Mouse (Mus musculus): ENCODE results near the gene Dab2.

Dab2 gene

DNA sequence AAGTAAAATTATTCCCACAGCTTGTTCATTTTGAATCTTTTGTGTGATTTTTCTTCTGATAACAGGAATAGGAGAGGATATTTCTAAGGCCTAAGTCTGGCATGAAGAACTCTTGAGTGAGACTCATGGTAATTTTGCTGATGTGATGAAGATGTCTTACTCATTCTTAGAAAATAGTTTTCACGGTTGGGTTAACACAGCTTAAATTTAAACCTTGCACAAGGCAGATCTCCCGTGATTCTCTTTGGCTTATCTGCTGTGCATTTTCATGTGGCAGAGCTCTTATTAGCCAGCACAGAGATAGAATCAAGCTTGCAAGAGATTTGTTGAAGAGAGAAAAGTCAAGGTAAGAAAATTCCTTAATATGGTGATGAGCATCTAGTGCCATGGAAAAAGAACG lies at the start of gene Dab2:
Dab2 (plus strand) TSS at position 235 of the 400 bp plus-strand sequence.
- no peak for DNase-seq

DNA sequence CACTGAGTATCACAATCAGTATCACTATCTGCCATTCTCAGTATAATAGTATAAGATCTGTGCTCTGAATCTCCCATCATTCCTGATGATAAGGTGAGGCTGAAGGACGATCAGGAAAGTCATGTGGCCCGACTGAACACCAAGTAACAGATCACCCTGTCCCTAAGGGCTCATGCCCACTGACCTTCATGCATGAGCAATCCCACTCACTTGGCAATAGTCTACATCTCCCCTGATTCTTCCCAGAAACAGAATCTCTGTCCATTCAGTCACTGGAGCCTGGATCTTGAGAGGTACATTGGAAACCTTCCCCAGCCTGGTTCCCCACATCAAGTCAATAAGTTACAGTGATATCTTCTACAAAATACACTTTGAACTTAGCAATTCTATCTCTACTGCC lies 46.1 kb upstream of the Dab2 start:
- no peak for DNase-seq

DNA sequence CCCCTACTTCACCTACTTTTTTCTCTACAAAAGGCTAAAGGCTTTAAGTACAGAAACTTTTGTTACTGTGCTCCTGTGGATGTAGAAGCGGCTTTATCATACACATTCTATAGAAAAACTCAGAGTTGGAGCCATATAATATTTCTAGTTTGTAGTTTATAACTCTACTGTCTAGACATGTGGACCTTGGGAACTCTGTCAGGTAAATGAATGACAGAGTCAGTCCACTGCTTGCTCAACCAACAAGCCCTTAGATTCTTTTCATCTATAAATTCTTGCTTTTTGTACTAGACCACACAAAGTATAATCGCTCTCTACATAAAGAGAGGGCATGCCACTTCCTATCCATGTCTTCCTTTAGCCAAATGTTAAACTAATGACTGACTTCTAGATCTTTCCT lies 45.2 kb upstream of the Dab2 start:
- DNase-seq, result no peak

DNA sequence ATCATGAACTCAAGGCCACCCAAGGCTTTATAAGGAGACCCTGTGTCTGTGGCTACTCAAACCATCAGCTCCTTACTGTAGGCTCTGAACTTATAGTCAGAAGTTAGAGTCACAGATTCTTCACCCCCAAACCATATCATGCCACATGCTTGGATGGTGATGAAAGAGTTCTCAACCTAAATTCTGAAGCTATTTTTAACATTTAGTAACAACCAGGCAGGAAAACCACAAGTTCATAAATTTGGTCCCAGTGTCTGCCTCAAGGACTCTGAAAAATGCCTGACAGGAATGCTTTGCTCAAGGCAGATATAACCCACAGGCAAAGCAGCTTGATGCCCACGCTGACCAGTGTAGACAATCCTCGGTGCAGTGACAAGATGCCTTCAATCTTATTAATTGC lies 42.5 kb upstream of the Dab2 start:
- no peak for DNase-seq

DNA sequence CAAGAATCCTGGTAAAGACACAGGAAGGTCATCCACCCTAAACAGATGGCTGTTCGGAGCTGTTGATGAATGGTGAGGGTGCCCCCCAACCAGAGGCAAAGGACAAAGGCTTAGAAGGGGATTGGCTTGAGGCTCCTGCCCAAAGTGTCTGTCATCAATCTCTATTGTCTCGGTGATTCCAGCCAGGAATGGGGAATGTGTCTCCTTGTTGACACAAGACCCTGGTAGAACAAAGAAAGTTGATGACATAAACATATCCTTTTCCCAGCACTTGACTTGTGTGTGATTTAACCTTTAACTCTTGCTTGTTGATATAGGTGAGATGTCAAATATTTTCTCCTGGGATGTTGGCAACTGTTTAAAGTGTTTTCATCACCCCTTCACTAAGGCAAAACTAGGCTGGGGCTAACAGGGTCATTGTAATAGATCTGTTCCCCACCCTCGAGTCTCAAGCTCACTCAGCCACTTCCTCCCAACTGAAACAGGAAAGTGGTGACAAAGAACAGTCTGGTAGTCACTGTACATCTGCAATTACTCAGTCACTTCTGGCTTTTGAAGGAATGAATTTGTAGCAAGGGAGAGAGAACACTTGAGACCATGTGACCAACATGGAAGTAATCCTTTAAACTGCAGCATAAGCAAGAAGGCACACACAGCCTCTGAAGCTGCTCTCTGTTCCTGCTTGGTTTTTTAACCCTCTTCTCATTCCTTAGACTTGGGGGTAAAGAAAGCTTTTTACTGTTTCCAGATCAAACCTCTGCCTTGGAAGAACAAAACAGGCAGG lies 39.4 kb upstream of the Dab2 start:
- no peak for DNase-seq

DNA sequence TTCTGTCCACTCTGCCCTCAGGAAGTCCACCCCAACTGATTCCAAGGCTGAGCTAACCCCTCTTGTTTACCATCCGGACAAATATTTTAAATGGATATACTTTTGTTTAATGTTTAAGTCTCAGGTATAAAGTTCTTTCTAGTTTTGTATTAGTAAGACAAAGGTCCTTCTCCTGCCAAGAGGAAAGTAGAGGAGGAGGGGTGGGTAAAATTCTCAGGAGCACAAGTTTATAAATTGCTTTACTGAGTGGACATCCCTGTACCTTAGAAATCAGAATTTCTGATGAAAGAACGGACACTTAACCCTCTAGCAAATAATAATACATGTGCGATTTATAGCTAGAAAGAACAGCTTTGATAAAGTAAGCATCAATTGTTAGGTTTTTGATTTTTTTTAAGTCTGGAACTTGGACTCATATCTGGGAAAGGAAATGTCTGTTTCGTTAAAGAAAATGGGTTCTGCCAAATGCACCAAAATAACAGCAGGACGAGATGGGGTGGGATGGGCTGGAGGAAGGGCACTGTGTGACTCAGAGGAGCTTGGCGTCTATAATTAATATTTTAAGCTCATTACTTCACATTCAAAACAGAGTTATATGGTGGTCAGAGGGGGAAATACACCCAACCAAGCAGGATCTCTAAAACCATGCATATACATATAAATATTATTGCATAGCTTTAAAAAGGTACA lies 38.7 kb upstream of the Dab2 start:
- no peak for DNase-seq

DNA sequence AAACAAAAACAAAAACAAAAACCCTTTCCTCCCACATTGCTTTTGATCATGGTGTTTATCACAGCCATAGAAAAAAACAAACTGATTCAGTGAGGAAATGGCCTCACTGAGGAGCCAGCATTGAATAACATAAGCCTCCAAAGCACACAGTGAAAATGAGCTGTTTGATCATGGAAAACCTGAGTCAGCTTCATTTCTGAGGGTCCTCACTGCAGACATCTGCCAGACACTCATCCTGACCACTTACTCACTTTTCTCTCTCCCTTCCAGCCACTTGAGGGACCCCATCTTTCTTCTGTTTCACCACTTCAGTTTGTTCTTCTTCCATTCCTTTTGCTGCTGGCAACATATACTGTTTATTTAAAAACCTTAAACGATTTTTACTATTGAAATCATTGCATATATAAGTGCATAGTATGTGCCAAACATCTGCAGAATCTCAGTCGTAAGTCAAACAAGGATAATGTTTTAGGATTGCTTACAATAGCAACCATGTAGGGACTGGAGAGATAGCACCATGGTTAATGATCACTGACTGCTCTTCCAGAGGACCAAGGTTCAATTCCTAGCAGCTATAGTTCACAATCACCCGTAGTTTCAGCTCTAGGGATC lies 32.3 kb upstream of the Dab2 start:
- no peak for DNase-seq

DNA sequence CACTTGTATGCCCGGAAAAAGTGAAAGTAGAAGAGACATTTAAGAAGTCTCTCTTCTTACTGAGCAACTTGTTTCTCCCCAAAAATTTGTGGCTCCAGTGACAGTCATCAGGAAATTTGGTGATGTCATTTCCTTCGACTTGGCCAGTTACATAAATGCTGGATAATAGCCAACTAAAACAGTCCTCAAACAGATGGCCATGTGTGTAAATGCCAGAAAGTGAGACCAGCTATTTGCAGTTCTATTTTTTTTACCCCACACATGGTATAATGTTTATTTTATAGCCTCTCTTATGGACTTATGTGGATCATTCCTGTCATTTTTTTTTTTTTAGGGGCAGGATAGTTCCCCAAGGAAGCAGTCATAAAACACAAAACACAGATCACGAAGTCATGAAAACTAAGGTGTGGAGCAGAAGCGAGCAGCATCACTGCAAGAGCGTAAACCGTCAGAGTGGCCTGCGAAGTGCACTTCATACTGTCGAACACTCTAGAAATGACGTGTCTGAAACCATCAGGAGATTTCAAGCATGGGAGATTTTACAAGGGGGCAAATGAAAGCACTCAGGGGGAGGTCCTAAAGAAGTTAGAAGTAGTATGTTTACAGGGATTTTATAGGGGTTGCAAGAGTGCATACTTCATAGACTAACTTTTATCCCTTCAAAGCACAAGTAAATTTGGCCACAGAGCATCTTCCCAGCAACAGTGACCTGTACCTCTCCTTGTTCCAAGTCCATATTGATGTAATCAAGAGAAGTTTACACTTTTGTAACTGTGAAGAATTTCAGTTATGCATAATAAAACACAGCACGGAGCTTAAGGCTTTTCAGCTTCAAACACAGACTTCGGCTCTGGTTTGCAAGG lies 20.8 kb upstream of the Dab2 start:
- DNase-seq, result peak; percentile 5

DNA sequence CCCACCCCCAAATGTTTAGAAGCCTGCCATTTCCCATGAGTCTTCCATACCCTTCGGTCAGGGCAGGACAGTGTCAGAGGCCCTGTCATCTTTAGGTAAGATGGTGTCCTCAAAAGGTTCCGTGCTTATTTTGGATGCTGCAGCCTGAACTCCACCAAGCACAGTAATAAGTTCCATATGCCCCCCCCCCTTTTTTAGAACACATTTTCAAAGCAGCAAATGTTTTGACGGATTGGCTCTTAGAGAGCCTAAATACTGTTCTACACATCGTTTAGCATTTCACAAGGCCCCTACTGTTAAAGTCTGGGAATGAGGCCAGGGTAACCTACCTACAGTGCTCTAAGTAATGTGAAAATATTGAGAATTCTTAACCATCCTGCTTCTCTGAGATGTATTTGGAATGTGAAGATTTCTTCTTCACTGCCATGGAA lies 19.6 kb upstream of the Dab2 start:
- no peak for DNase-seq

DNA sequence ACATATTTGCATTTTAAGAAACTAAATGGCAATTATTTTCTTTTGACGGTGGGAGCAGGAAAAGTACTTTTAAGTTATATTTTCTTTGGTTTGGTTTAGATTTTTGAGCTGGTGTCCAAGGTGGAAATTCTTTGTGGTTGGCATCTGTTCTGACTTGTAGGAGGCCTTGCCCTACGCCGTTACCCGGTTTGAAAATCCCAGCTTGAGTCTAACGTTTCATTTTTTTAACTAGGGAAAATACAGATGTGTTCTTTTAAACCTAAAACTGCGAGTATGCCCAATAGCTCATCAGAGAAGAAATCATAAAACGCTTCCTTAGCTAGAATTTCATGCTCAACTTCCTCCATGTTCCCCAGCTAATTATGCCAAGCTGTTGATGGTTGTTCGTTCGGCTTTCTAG lies 16.3 kb upstream of the Dab2 start:
- DNase-seq, result no peak

DNA sequence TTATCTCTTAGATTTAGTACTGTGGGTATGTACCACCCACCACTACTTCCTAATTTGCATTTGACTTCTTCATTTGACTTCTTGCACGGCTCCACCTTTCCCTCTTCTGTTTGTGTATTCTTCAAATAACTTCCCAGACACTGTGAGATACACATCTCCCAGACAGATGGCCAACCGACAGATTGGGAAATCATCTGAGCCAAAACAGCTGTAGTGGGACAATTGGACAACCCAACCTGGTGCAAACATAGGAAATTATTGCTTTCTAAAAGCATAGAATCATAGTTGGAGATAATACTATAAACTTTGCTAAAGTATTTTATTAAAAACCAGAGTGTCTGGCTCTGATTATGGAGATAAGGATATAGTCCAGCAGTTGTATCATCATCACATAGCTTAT lies 3.5 kb upstream of the Dab2 start:
- DNase-seq, result no peak

DNA sequence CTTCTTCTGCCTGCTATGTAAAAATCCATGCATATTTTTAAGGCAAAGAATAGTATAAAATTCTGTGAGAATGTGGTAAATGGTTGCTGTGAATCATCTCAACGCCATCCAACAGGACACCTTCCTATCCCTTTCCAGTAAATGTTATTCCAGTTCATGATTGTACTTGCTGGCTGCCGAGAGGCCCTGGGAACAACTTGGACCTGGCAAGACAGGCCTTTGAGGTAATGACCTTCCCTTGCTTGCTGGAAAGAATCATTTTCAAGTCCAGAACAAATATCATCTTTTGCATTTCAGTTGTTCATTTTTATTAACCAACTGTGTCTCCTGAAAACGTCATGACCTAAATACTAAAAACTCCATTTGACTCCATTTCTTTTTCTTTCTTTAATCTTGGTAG lies 862 bp upstream of the Dab2 start:
- no peak for DNase-seq

DNA sequence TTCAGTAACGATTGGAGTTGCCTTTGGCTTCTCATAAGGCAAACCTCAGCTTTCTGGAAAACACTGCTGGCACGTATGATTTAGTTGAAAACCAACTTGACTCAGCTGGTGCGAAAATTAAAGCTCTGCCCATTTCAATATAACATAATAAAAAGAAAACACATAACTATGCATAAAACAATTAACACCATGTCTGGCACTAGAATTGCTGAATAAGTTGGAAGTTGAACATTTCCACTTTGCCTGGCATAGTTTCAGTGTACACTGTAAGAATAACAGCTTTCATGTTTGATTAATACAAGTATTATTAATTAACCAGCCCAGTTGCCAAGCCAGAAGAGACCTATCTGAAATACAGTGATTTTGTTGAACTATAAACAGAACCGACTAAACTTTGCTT lies 2.6 kb downstream of the Dab2 start:
- DNase-seq, result no peak

DNA sequence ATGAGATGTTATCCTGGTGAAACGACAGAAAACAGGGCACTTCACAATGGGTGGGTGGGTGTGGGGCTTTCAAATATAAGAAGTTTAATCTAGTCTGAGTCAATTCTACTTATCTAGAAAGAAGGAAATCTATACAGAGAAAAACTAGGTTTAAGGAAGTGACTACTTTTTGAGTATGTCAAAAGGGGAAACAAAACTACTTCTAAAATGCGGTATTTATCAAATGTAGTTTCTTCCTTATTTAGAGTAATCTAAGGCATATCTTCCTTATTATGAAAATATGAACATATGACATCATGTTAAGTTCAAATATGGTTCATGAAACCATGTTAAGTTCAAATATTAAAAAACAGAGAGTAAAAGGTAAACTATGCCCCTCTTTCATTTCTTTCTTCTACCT lies 4.2 kb downstream of the Dab2 start:
- no peak for DNase-seq

DNA sequence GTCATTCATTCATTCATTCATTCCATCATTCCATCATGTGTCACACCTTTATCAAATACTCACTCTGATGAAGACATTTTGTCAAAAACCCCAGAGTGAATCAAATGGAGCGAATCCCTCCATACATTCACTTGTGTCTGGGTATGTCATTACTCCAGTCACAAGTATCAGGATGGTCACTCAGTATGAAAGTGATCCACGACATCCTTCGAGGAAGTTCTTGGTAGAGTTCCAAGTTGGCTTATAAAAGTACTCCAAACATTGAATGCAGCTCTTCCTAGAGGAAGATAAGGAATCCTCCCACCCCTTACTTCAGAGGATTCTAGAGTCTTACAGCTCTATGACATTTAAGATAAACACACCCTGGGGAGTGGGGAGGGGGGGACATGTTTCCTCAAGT lies 10.0 kb downstream of the Dab2 start:
- no peak for DNase-seq

DNA sequence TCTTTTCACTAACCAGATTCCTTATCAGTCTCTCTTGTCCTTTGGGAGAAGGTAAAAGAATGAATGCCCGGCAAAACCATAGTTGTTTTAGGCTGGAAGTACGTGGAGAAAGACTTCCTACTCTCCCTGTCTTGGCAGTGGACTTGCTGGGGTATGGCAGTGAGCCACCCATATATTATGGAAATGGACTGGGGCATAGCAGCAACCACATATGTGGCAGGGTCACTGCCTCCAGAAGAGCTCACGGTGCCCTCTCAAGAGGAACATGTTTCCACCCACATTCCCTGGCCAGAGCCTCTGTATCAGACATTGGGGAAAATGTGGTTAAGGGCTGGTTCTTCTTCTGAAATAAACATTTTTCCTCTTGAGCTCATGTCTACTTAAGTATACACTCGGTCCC lies 10.8 kb downstream of the Dab2 start:
- DNase-seq, result no peak

DNA sequence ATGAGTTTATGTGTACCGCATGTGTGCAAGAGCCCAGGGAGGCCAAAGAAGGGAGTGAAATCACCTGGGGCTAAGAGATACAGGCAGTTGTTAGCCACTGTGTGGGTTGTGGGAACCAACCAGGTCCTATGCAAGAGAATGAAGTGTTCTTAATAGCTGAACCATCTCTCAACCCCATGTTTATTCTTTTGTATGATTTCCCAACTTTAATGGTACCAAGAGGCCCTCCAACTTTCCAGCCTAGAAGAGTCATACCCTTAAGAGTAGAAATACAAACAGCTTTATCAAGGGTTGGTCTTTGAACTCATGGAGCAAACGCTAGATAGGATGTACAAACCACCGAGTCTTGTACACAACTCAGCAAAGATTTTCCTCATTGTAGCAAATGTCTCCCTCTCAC lies 12.8 kb downstream of the Dab2 start:
- DNase-seq, result no peak

DNA sequence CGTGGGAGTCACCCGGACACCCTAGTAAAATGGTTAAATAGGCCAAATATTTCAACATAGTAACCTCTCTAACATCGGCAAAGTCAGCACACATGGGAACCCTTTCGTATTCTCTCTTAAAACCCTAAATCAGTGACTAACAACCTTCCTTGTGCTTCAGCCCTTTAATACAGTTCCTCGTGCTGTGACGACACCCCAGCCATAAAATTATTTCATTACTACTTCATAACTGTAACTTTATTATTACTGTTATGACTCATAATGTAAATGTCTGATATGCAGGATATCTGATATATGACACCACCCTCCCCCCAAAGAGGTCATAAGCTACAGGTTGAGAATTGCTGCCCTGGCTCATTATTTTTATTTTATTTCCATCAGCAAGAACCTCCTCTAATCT lies 19.8 kb downstream of the Dab2 start:
- no peak for DNase-seq

DNA sequence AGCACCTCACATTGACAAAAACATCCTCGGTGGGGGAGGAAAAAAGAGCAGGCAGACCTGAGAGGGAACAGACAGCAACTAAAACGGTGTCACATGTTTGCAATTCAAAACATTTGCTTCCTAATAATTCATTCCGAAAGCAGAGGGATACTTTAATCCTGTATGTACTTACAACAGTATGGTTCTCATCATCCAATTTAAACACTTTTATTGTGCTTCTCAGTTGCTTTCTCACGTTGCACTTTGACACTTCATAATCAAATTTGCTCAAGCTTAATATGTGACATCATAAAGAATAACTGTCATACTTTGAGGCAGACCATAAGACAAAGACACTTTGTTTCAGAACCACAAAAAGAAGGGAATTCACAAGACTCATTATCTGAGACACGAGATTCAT lies 20.9 kb downstream of the Dab2 start:
- no peak for DNase-seq

DNA sequence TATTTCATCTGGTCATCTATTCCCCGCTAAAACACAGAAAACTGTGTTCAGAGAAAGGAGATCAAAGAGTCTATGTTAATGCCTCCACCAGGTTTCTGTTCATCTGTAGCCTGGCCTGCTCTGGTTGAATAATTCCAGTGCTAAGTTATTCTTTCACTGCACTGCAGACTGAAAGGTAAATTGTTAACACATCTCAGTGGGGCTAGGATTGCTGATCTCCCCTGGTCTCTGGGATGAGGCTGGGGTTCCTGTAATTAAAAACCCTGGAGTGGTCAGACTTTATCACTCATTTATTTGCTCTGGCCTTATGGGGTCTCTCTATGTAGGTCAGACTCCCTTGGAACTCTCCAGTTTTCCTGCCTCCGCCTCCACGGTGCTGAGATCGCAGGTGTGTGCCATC lies 21.7 kb downstream of the Dab2 start:
- no peak for DNase-seq

DNA sequence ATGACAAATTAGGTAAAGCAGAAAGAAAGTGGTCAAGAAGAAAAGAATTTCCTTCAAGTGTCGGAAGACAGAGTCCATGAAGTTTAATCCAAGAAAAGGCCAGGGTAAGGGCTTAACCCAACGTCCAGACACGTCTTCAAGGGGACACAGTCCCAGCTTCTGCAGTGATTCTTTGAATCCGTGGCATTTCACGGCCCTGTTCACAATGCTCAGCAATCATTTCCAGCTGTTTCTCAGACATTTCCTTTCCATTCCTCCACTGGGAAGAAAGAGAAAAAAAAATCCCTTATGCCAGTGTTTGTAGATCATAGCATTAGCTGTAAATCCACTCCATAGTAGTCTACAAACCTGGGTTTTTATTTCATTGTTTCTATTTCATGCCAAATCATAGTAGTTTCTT lies 22.7 kb downstream of the Dab2 start:
- DNase-seq, result no peak

DNA sequence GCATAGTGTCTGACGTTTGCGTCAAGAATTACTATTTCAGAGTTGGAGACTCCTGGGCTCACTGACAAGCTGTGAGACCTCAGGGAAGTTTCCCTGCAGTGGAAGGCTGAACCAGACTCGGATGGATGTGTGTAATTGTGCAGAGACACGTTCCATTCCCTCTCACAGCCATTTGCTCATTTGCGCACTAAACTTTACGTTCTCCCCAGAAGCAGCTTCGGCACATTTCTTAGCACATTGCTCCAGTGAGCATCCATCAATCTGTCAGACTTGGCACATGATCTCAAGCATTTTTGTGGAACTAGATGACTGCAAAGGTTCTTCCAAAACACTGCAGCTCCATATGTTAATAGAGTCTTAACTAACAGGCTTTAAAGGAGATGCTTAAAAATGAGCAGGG lies 24.0 kb downstream of the Dab2 start:
- no peak for DNase-seq

DNA sequence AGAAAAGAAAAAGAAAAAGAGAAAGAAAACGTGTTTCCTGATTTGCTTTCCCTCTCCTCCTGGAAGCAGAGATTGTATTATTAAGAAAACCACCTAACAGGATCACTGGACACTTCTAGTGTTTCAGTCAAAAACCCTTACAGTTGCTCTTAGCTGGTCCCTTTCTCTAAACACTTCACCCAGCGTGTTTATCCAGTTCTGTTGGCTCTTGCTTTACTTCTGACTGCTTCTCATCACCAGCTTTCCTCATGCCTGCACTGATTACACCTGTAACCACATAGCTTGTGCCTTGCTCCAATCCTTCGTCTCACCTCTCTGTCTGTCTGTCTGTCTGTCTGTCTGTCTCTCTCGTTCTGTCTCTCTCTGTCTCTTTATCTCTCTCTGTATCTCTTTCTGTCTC lies 25.9 kb downstream of the Dab2 start:
- DNase-seq, result no peak
